Mouse (Mus musculus) mouse embryonic stem cell (cell line): ENCODE measurements at regions not wholly inside any gene's neighbourhood (a gene's known extent, or its start where the extent isn't known, plus 50 kb on each side); places are given as distances from the start of the nearest gene placed in this dataset.

Experiments
- in situ Hi-C, 2 experiments: fragments of 300-500 bp; cut with MboI; formaldehyde crosslinking; loops; 1 replicate in 1 of 2; 3 replicates in 1 of 2; pipeline ENCODE4 v1.14.3; 2019 to 2020; ENCODE audit warnings: low sequenced_read_pairs in 2 of 2, low pct_unique_long_range_greater_than_20kb in 1 of 2, mixed read lengths in 1 of 2; ENCODE audit not compliant: unreplicated experiment in 1 of 2

- in situ Hi-C loops: no loop called here
These were observed 107.8 kb downstream of the Basp1 start for GRCm38 (mm10) chr15:25305801-25306200.

- in situ Hi-C loops: no loop called here
These were observed 110.2 kb downstream of the Basp1 start for GRCm38 (mm10) chr15:25303379-25303778.

GRCm38 (mm10) chr15:25302671-25303294, 110.8 kb downstream of the Basp1 start:
- in situ Hi-C loops: no loop called here

GRCm38 (mm10) chr15:25301810-25302209, 111.8 kb downstream of the Basp1 start:
- in situ Hi-C loops: no loop called here

- in situ Hi-C loops: no loop called here
These were observed 116.3 kb downstream of the Basp1 start for GRCm38 (mm10) chr15:25297278-25297677.

GRCm38 (mm10) chr15:25296714-25297113, 116.8 kb downstream of the Basp1 start:
- in situ Hi-C loops: no loop called here

GRCm38 (mm10) chr15:25295753-25296152, 117.8 kb downstream of the Basp1 start:
- in situ Hi-C loops: no loop called here

- in situ Hi-C loops: no loop called here
These were observed 122.3 kb downstream of the Basp1 start for GRCm38 (mm10) chr15:25291231-25291691.

- in situ Hi-C loops: no loop called here
These were observed 125.7 kb downstream of the Basp1 start for GRCm38 (mm10) chr15:25287850-25288249.

- in situ Hi-C loops: no loop called here
These were observed 129.0 kb downstream of the Basp1 start for GRCm38 (mm10) chr15:25284354-25285199.

GRCm38 (mm10) chr15:25283713-25284112, 129.9 kb downstream of the Basp1 start:
- in situ Hi-C loops: no loop called here

- in situ Hi-C loops: no loop called here
These were observed 131.2 kb downstream of the Basp1 start for GRCm38 (mm10) chr15:25282346-25282745.

GRCm38 (mm10) chr15:25281942-25282341, 131.6 kb downstream of the Basp1 start:
- in situ Hi-C loops: no loop called here

GRCm38 (mm10) chr15:25278317-25279156, 135.0 kb downstream of the Basp1 start:
- in situ Hi-C loops: no loop called here

GRCm38 (mm10) chr15:25276227-25276626, 137.3 kb downstream of the Basp1 start:
- in situ Hi-C loops: no loop called here

- in situ Hi-C loops: no loop called here
These were observed 141.7 kb downstream of the Basp1 start for GRCm38 (mm10) chr15:25271886-25272285.

GRCm38 (mm10) chr15:25270349-25270748, 143.2 kb downstream of the Basp1 start:
- in situ Hi-C loops: no loop called here

- in situ Hi-C loops: no loop called here
These were observed 144.1 kb downstream of the Basp1 start for GRCm38 (mm10) chr15:25269345-25269996.
